Mouse (Mus musculus) heart, adult 2 months (tissue): ENCODE measurements around the gene Xylb.

ENCODE experiments used
- CTCF ChIP-seq: fragments of 200-600 bp; IDR thresholded peaks from 2 replicates; pipeline ENCODE4 v1.8.1; 2022; ENCODE audit warnings: antibody characterized with exemption, mild to moderate bottlenecking, moderate library complexity
- POLR2A ChIP-seq: fragments of 200-500 bp; IDR thresholded peaks from 2 replicates; pipeline ENCODE4 v1.6.1; 2011; ENCODE audit warnings: mild to moderate bottlenecking, low read depth, low read length, control low read depth; ENCODE audit not compliant: insufficient read depth

- TF ChIP-seq POLR2A (no peak), CTCF (no peak)
Observed at GRCm38 (mm10) chr9:119339106-119339505, 18.1 kb upstream of the Xylb start.
